Mouse (Mus musculus) G1E (cell line): ENCODE results near the gene Abcb1b. TPM values are rescaled to one million over a fixed set of nuclear protein-coding genes. Genes with fewer than 3 reads are reported as not detected.
A peak's percentile ranks its signal among the peaks of the same experiment; 100 is the strongest.
"Not testable (repeated sequence)": the region's sequence is repeated elsewhere in the genome, so short reads cannot be mapped to it uniquely, and the experiment has no call there.

Source experiments
- ATAC-seq: 2 replicates; pipeline ENCODE4 v1.8.0; 2016; ENCODE audit warnings: mild to moderate bottlenecking; ENCODE audit not compliant: insufficient number of reproducible peaks, poor library complexity, low FRiP score, severe bottlenecking; ENCODE audit errors: extremely low read depth
- DNase-seq: peaks from one replicate; pipeline ENCODE4 v3.0.0; 2012; ENCODE audit warnings: low spot score
- H3K27me3 ChIP-seq: 2 replicates; pipeline ENCODE4 v1.6.1; 2012; ENCODE audit warnings: mild to moderate bottlenecking, low read length, inconsistent platforms; ENCODE audit not compliant: insufficient read depth
- H3K36me3 ChIP-seq: replicated peaks from 2 replicates; pipeline ENCODE3; 2012; ENCODE audit warnings: mild to moderate bottlenecking, inconsistent platforms
- H3K4me1 ChIP-seq: 2 replicates; pipeline ENCODE4 v1.6.1; 2012; ENCODE audit warnings: low read depth, low read length, inconsistent platforms, mixed read lengths; ENCODE audit not compliant: insufficient read depth
- H3K4me3 ChIP-seq: 2 replicates; pipeline ENCODE4 v1.5.1; 2012; ENCODE audit warnings: low read depth, mild to moderate bottlenecking, inconsistent platforms, low read length, moderate library complexity, mixed read lengths
- H3K9me3 ChIP-seq: replicated peaks from 2 replicates; pipeline ENCODE4 v1.6.1; 2012; ENCODE audit warnings: inconsistent platforms
- CTCF ChIP-seq: IDR thresholded peaks from 2 replicates; pipeline ENCODE4 v1.5.1; 2012; ENCODE audit warnings: low read depth, low read length, inconsistent platforms, mixed read lengths
- GATA1 ChIP-seq: IDR thresholded peaks from 2 replicates; pipeline ENCODE4 v1.6.1; 2012; ENCODE audit warnings: borderline replicate concordance, low read length, inconsistent platforms, mixed read lengths
- GATA2 ChIP-seq: IDR thresholded peaks from 2 replicates; pipeline ENCODE4 v1.6.1; 2012; ENCODE audit warnings: low read depth, low read length, inconsistent platforms, borderline replicate concordance
- POLR2AphosphoS5 ChIP-seq: IDR thresholded peaks from 2 replicates; pipeline ENCODE4 v1.6.1; 2012; ENCODE audit warnings: low read depth, low read length, inconsistent platforms; ENCODE audit not compliant: insufficient replicate concordance
- TAL1 ChIP-seq: conservative IDR thresholded peaks from 2 replicates; pipeline ENCODE4 v1.6.1; 2012; ENCODE audit warnings: low read depth, low read length, inconsistent platforms, mixed read lengths
- polyA plus RNA-seq: library from polyadenylated mRNA; stranded (reverse); fragments of >175 nt; gene quantifications from 2 replicates; pipeline ENCODE4 v1.2.3, GENCODE M21; 2012
- total RNA-seq, 2 experiments: library from RNA; stranded (forward) in 1 of 2; stranded (reverse) in 1 of 2; fragments of 200-1000 nt in 1 of 2; fragments of >200 nt in 1 of 2; fragmentation: Nextera tagmentation in 1 of 2; gene quantifications; 2 replicates each; pipeline ENCODE4 v1.2.3; 2014 to 2017

Abcb1b gene
- total and polyA plus RNA-seq, 3 experiments = 0.55 TPM; not detected in 2

- no peak for ATAC-seq
- no peaks in the 10 kb centered on the region for H3K27me3 ChIP-seq
- TF ChIP-seq POLR2AphosphoS5 = no peak
- TF ChIP-seq CTCF = no peak
- TF ChIP-seq GATA1 = no peak
- TF ChIP-seq GATA2 = no peak
- TF ChIP-seq TAL1 = no peak
Observed at GRCm38 (mm10) chr5:8839651-8840050, 41.7 kb downstream of the Abcb1b start.

GRCm38 (mm10) chr5:8840887-8841286 lies 42.9 kb downstream of the Abcb1b start:
- H3K9me3 ChIP-seq = no peaks in the 10 kb centered on the region
- ATAC-seq (peak; percentile 40; the same call in 1 of the 2 replicates), DNase-seq (no peak)
- TF ChIP-seq CTCF (peak; percentile 22; the same call in 1 of the 2 replicates), POLR2AphosphoS5 (no peak)
- H3K4me1 ChIP-seq = no peaks in the 10 kb centered on the region
- no peak overlapping the region for H3K4me3 ChIP-seq
- no peaks in the 10 kb centered on the region for H3K36me3 ChIP-seq
- no peaks in the 10 kb centered on the region for H3K27me3 ChIP-seq

More at GRCm38 (mm10) chr5:8839651-8840050, 41.7 kb downstream of the Abcb1b start:
- Histone ChIP-seq H3K4me1 (no peaks in the 10 kb centered on the region), H3K4me3 (no peak overlapping the region), H3K9me3 (no peaks in the 10 kb centered on the region), H3K36me3 (no peaks in the 10 kb centered on the region)
- no peak for DNase-seq

- no peak for DNase-seq
- TF ChIP-seq GATA2 (no peak), CTCF (no peak), POLR2AphosphoS5 (no peak), TAL1 (no peak), GATA1 (no peak)
- no peaks in the 10 kb centered on the region for H3K36me3 ChIP-seq
- no peak overlapping the region for H3K4me3 ChIP-seq
- no peak for ATAC-seq
- no peaks in the 10 kb centered on the region for H3K4me1 ChIP-seq
- H3K9me3 ChIP-seq = no peaks in the 10 kb centered on the region
- no peaks in the 10 kb centered on the region for H3K27me3 ChIP-seq
Observed at GRCm38 (mm10) chr5:8842815-8843214, 44.9 kb downstream of the Abcb1b start.

DNA sequence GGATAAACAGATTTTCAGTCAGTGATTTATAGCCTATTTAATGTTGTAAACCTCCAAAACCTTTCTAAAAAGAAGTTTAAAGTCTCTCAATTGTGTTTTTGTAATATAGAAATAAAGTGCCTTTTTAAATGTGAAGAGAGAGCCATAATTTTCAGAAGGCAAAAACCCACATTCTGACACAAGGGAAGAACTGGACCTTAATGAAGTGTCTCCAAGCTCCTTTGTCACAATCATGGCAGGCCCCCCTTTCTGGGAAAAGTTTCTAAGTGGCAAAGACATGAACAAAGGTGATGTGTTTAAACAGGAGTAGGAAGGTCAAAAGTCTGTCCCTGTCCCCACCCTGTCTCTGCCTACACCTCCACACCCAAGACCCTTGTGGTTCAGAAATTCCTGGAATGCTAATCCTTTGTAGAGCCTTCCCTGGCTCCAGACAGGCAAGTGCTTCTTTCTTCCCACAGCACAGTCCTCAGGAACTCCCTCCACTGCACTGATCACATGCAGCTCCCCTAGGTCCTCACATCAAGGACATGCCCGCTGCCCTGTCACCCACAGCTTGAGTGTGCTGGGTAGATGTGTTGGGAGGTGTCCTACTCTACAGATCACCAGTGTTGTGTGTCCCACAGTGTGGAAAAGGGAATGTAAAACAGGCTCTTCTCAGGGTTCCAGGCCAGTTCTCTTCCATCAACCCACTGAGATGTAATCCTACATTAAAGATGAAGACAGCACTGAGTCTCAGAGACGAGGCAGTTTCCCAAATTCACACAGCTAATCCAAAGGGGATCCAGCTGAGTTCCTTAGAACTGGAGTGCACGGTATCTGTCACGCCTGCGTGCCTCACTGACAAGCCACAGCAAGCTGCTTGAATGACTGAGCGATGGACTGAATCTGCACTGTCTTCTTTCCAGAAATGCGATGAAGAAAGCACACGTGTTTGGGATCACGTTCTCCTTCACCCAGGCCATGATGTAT lies 50.9 kb downstream of the Abcb1b start:
- H3K4me3 ChIP-seq, DNase-seq, ATAC-seq, H3K9me3 ChIP-seq, H3K36me3 ChIP-seq, H3K27me3 ChIP-seq, H3K4me1 ChIP-seq: not testable (repeated sequence)

DNA sequence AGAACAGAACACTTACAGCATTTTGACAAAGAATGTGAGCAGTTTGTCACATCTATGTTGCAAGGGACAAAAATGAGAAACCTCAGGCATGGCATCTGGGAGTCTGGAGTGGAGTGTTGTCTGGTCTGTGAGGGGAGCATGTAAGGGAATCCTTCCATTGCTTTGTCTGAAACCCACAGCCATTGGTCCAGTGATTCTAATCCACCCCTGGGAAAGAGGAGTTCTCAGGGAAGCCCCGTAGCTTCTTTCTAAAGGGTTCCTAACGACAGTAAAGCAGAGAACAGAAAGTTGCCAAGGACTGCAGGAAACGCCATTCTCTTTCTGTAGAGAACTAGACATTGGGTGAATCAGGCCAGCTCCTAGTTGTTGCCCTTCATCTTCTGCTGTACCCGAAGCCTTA lies 52.9 kb downstream of the Abcb1b start:
- Histone ChIP-seq H3K27me3 (peaks cover 3% of the 10 kb centered on the region; the same call in 1 of the 2 replicates), H3K9me3 (no peaks in the 10 kb centered on the region), H3K4me3 (no peak overlapping the region), H3K36me3 (no peaks in the 10 kb centered on the region), H3K4me1 (no peaks in the 10 kb centered on the region)
- DNase-seq (no peak), ATAC-seq (no peak)
- TF ChIP-seq GATA2 = no peak
- TF ChIP-seq POLR2AphosphoS5 = no peak
- TF ChIP-seq TAL1 = no peak
- TF ChIP-seq CTCF = no peak
- TF ChIP-seq GATA1 = no peak

- DNase-seq = no peak
- no peaks in the 10 kb centered on the region for H3K4me1 ChIP-seq
- no peak for TF ChIP-seq TAL1
- no peak for TF ChIP-seq GATA1
- no peak for TF ChIP-seq POLR2AphosphoS5
- no peak for TF ChIP-seq GATA2
- no peak for TF ChIP-seq CTCF
- H3K9me3 ChIP-seq = no peaks in the 10 kb centered on the region
- peaks cover 3% of the 10 kb centered on the region; the same call in 1 of the 2 replicates for H3K27me3 ChIP-seq
- no peak for ATAC-seq
- no peaks in the 10 kb centered on the region for H3K36me3 ChIP-seq
- no peak overlapping the region for H3K4me3 ChIP-seq
Observed at GRCm38 (mm10) chr5:8857201-8857600, 59.3 kb downstream of the Abcb1b start.
